Mouse (Mus musculus): Measurements from ENCODE around the gene Ncl. TPM values are rescaled to one million over a fixed set of nuclear protein-coding genes. Genes with fewer than 3 reads are reported as not detected.

Ncl gene
- polyA plus RNA-seq, 1 experiment from 2014 or later, result 210 TPM

DNA sequence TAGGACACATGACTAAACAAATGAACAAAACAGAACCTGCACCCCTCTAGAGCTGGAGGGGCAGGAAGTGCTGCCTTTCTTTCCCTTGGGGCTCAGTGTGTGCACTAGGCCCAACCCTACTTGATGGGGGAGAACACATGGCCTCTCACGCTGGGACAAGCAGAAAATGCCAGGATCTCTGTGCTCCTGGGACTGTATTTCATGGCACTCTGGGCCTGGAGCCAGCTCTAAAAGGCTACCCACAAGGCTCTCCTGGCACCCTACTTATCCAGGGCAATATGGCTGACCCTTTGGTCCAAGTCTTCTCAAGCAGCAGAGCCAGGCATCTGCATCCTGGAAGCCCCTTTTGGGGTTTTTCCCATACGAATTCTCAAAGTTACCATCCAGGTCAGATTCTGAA is 32.2 kb upstream of the Ncl start:
- no peak for ATAC-seq (ENCODE audit: low FRiP score, low read depth)
- Histone ChIP-seq H3K9ac (no peak overlapping the region), H3K4me1 (replicated peaks) (no peaks in the 10 kb centered on the region), H3K9me3 (no peaks in the 10 kb centered on the region), H3K4me3 (no peak overlapping the region), H3K27ac (replicated peaks) (no peak overlapping the region), H3K27me3 (no peaks in the 10 kb centered on the region), H3K4me2 (no peak overlapping the region), H3K36me3 (no peaks in the 10 kb centered on the region)
- 77% methylated on average over 2 of the region's 2 CpGs for WGBS

GRCm38 (mm10) chr1:86389230-86389629 is 30.0 kb upstream of the Ncl start:
- 0 out of 2 replicates have a peak, but pooled peaks have one; percentile 71 for ATAC-seq (ENCODE audit: low FRiP score, low read depth)
- Histone ChIP-seq H3K9me3 (no peaks in the 10 kb centered on the region), H3K36me3 (no peaks in the 10 kb centered on the region), H3K4me2 (peak overlapping the region; percentile 3; the same call in 1 of the 2 replicates), H3K4me1 (replicated peaks) (no peaks in the 10 kb centered on the region), H3K4me3 (no peak overlapping the region), H3K27ac (replicated peaks) (no peak overlapping the region), H3K9ac (no peak overlapping the region), H3K27me3 (no peaks in the 10 kb centered on the region)
- WGBS, result 3% methylated on average over 11 of the region's 11 CpGs

DNA sequence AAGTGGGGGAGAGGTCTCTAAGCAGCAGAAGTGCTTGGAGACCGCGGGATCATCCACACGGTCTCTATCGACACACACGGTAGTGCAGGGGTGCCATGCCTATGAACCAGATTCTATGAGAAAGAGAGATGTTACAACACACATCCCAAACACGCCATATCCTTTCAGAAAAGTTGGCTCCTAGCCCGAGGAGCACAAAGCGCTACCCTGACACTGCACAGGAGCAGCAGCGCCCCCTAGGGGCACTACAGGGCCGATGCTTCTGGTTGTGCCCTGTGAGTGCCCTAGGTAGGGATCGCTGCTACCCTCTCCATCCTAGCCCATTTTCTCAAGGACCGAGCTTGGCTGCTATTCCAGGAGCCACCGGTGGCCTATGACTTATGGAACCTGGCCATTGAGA is 21.8 kb upstream of the Ncl start:
- no peak for ATAC-seq (ENCODE audit: low FRiP score, low read depth)
- Histone ChIP-seq H3K27ac (replicated peaks) (no peak overlapping the region), H3K9me3 (no peaks in the 10 kb centered on the region), H3K36me3 (no peaks in the 10 kb centered on the region), H3K4me3 (no peak overlapping the region), H3K9ac (no peak overlapping the region), H3K4me1 (replicated peaks) (no peaks in the 10 kb centered on the region), H3K27me3 (no peaks in the 10 kb centered on the region), H3K4me2 (no peak overlapping the region)
- 33% methylated on average over 13 of the region's 13 CpGs for WGBS

- no peak overlapping the region for H3K4me3 ChIP-seq
- no peak overlapping the region for H3K27ac ChIP-seq (replicated peaks)
- no peak overlapping the region for H3K9ac ChIP-seq
- H3K4me2 ChIP-seq, result no peak overlapping the region
- H3K36me3 ChIP-seq, result no peaks in the 10 kb centered on the region
- no peaks in the 10 kb centered on the region for H3K27me3 ChIP-seq
- H3K4me1 ChIP-seq (replicated peaks), result no peaks in the 10 kb centered on the region
- no peak for ATAC-seq (ENCODE audit: low FRiP score, low read depth)
- 77% methylated on average over 9 of the region's 9 CpGs for WGBS
- H3K9me3 ChIP-seq, result no peaks in the 10 kb centered on the region
Observed at GRCm38 (mm10) chr1:86379161-86379569, 20.0 kb upstream of the Ncl start.

DNA sequence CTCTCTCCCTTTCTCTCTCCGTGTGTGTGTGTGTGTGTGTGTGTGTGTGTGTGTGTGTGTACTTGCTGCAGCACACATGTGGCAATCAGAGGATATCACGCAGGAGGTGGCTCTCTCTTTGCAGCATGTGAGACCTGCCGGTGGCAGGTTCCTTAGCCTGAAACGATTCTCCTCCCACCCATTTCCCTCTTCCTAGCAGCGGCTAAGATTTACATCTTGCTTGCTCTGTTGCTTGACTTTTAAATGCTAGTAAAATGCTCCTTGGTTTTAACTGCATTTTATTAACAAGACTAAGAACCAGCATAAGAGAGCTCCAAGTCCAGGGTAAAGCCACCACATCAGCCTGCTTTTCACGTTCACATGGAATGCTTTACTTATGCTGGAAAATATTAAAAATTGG is 19.5 kb upstream of the Ncl start:
- 67% methylated on average over 6 of the region's 6 CpGs for WGBS
- Histone ChIP-seq H3K4me1 (replicated peaks) (no peaks in the 10 kb centered on the region), H3K27ac (replicated peaks) (no peak overlapping the region), H3K36me3 (no peaks in the 10 kb centered on the region), H3K27me3 (no peaks in the 10 kb centered on the region), H3K9ac (no peak overlapping the region), H3K9me3 (no peaks in the 10 kb centered on the region), H3K4me2 (no peak overlapping the region), H3K4me3 (no peak overlapping the region)
- no peak for ATAC-seq (ENCODE audit: low FRiP score, low read depth)

GRCm38 (mm10) chr1:86376354-86376753 is 17.2 kb upstream of the Ncl start:
- Histone ChIP-seq H3K27ac (replicated peaks) (no peak overlapping the region), H3K27me3 (no peaks in the 10 kb centered on the region), H3K4me1 (replicated peaks) (no peaks in the 10 kb centered on the region), H3K36me3 (no peaks in the 10 kb centered on the region), H3K4me3 (no peak overlapping the region), H3K9ac (no peak overlapping the region), H3K9me3 (no peaks in the 10 kb centered on the region), H3K4me2 (no peak overlapping the region)
- no peak for ATAC-seq (ENCODE audit: low FRiP score, low read depth)
- 70% methylated on average over 5 of the region's 5 CpGs for WGBS

GRCm38 (mm10) chr1:86371997-86372396 is 12.8 kb upstream of the Ncl start:
- H3K27ac ChIP-seq (replicated peaks), result no peak overlapping the region
- H3K27me3 ChIP-seq, result no peaks in the 10 kb centered on the region
- H3K9ac ChIP-seq, result no peak overlapping the region
- H3K9me3 ChIP-seq, result no peaks in the 10 kb centered on the region
- H3K4me2 ChIP-seq, result no peak overlapping the region
- H3K4me3 ChIP-seq, result no peak overlapping the region
- no peaks in the 10 kb centered on the region for H3K36me3 ChIP-seq
- 0 out of 2 replicates have a peak, but pooled peaks have one; percentile 66 for ATAC-seq (ENCODE audit: low FRiP score, low read depth)
- H3K4me1 ChIP-seq (replicated peaks), result no peaks in the 10 kb centered on the region
- WGBS, result 53% methylated on average over 10 of the region's 10 CpGs

GRCm38 (mm10) chr1:86368086-86368485 is 8.9 kb upstream of the Ncl start:
- Histone ChIP-seq H3K4me3 (no peak overlapping the region), H3K27ac (replicated peaks) (no peak overlapping the region), H3K36me3 (no peaks in the 10 kb centered on the region), H3K4me2 (no peak overlapping the region), H3K27me3 (no peaks in the 10 kb centered on the region), H3K9ac (no peak overlapping the region), H3K4me1 (replicated peaks) (no peaks in the 10 kb centered on the region), H3K9me3 (no peaks in the 10 kb centered on the region)
- 71% methylated on average over 4 of the region's 4 CpGs for WGBS
- no peak for ATAC-seq (ENCODE audit: low FRiP score, low read depth)

DNA sequence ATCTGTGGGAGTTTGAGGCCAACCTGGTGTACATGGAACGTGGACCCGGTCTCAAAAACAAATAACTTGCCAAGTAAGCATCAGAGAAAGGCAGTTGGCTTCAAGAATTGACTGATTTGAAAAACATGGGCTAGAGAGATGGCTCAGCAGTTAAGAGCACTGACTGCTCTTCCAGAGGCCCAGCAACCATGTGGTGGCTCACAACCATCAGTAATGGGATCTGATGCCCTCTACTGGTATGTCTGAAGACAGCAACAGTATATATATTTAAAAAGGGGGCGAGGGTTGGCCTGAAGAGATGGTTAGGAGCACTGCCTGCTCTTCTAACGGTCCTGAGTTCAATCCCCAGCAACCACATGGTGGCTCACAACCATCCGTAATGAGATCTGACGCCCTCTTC is 4.5 kb upstream of the Ncl start:
- 16% methylated on average over 6 of the region's 6 CpGs for WGBS
- Histone ChIP-seq H3K4me1 (replicated peaks) (peaks cover 9% of the 10 kb centered on the region), H3K9me3 (no peaks in the 10 kb centered on the region), H3K4me2 (no peak overlapping the region), H3K4me3 (no peak overlapping the region), H3K36me3 (no peaks in the 10 kb centered on the region), H3K27me3 (no peaks in the 10 kb centered on the region), H3K9ac (no peak overlapping the region), H3K27ac (replicated peaks) (no peak overlapping the region)
- no peak for ATAC-seq (ENCODE audit: low FRiP score, low read depth)

- H3K9me3 ChIP-seq, result no peaks in the 10 kb centered on the region
- H3K27ac ChIP-seq (replicated peaks), result no peak overlapping the region
- H3K36me3 ChIP-seq, result peaks cover 5% of the 10 kb centered on the region
- 94% methylated on average over 4 of the region's 4 CpGs for WGBS
- peaks cover 23% of the 10 kb centered on the region for H3K4me1 ChIP-seq (replicated peaks)
- H3K27me3 ChIP-seq, result no peaks in the 10 kb centered on the region
- no peak overlapping the region for H3K4me2 ChIP-seq
- no peak overlapping the region for H3K9ac ChIP-seq
- no peak overlapping the region for H3K4me3 ChIP-seq
- ATAC-seq (ENCODE audit: low FRiP score, low read depth), result no peak
Observed at GRCm38 (mm10) chr1:86361852-86362615, 2.8 kb upstream of the Ncl start.

- Histone ChIP-seq H3K27ac (replicated peaks) (no peak overlapping the region), H3K4me2 (peak overlapping the region; percentile 71), H3K9ac (peak overlapping the region; percentile 76), H3K9me3 (no peaks in the 10 kb centered on the region), H3K36me3 (peaks cover 21% of the 10 kb centered on the region), H3K4me1 (replicated peaks) (peaks cover 26% of the 10 kb centered on the region), H3K4me3 (peak overlapping the region; percentile 72), H3K27me3 (no peaks in the 10 kb centered on the region)
- WGBS, result 20% methylated on average over 12 of the region's 12 CpGs
- ATAC-seq (ENCODE audit: low FRiP score, low read depth), result no peak
Observed at GRCm38 (mm10) chr1:86360441-86360840, 1.2 kb upstream of the Ncl start.

- peak overlapping the region; percentile 71 for H3K4me2 ChIP-seq
- no peak for ATAC-seq (ENCODE audit: low FRiP score, low read depth)
- H3K27ac ChIP-seq (replicated peaks), result peak overlapping the region; percentile 97
- H3K27me3 ChIP-seq, result no peaks in the 10 kb centered on the region
- 0% methylated on average over 26 of the region's 26 CpGs for WGBS
- H3K4me3 ChIP-seq, result peak overlapping the region; percentile 72
- H3K9ac ChIP-seq, result peak overlapping the region; percentile 76
- peaks cover 26% of the 10 kb centered on the region for H3K4me1 ChIP-seq (replicated peaks)
- H3K9me3 ChIP-seq, result no peaks in the 10 kb centered on the region
- peaks cover 28% of the 10 kb centered on the region for H3K36me3 ChIP-seq
Observed at GRCm38 (mm10) chr1:86359798-86360179, 589 bp upstream of the Ncl start.

Measured in hindbrain, embryonic 15.5 days (tissue).